Mouse (Mus musculus) brain, embryonic 14.5 days (tissue): ENCODE data around the gene Ccdc87.

Experiments
- CTCF ChIP-seq: fragments of 200-500 bp; IDR thresholded peaks from 2 replicates; pipeline ENCODE4 v1.5.1; 2012; ENCODE audit warnings: inconsistent platforms, mild to moderate bottlenecking, moderate library complexity, borderline replicate concordance; ENCODE audit not compliant: insufficient read depth, insufficient read length; ENCODE audit errors: extremely low read depth
- POLR2A ChIP-seq: fragments of 200-500 bp; IDR thresholded peaks from 2 replicates; pipeline ENCODE4 v1.6.1; 2012; ENCODE audit warnings: mild to moderate bottlenecking, inconsistent platforms, borderline replicate concordance; ENCODE audit not compliant: poor library complexity, insufficient read depth, insufficient read length, severe bottlenecking; ENCODE audit errors: extremely low read depth

- TF ChIP-seq POLR2A = no peak
- no peak for TF ChIP-seq CTCF
These were observed 15.6 kb downstream of the Ccdc87 start, which contains the start of gene Ctsf for GRCm38 (mm10) chr19:4854552-4855469.
